Mouse (Mus musculus): ENCODE measurements around the gene Rhbdl3. TPM values are rescaled to one million over a fixed set of nuclear protein-coding genes. Genes with fewer than 3 reads are reported as not detected.
A peak's percentile ranks its signal among the peaks of the same experiment; 100 is the strongest.

Gene Rhbdl3
- total and polyA plus RNA-seq, 2 experiments from 2014 or later, result 2.8 to 6.7 TPM

DNA sequence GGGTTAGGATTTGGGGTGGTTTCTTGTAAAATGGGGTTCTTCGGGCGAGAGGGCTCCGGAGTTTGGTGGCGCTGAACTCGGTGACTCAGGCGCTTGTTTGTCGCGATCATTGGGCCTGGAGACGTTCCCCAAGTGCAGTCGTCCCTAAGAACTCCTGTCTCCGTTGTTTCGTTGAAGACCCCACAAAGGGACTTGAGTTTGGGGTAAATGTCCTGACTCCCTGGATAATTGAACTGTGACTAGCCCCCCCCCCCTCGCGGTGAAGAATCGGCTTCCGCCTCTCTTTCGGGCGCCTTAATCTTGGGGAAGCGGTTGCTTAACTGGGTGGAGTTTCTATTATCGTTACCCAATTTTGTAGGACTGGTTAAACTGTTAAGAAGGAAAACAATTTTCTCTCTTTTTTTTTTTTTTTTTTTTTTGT, 82.9 kb downstream of the Rhbdl3 start:
- peak overlapping the region; percentile 32 for H3K4me2 ChIP-seq (ENCODE audit: low read depth)
- H3K9ac ChIP-seq, result peak overlapping the region; percentile 99
- peak overlapping the region; percentile 100 for H3K4me3 ChIP-seq (ENCODE audit: low read depth, low read length)

DNA sequence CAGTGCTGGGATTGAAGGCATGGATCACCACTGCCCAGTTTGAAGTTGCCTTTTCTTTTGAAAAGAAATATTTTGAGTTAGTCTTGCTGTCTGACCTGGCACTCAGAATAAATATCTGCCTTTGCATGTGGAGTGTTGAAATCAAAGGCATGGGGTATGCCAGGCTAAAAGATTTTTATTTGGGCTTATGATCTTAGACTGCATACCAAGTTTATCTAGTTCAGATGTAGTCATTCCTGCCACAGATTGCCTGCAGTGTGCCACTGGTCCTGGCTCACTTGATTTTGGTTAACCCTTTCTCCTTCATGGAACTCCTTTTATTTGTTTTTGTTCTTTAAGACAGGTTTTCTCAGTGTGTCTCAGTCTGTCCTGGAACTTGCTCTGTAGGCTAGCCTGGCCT, 83.7 kb downstream of the Rhbdl3 start:
- Histone ChIP-seq H3K9ac (peak overlapping the region; percentile 99), H3K27ac (ENCODE audit: low read depth, low read length) (no peak overlapping the region), H3K4me1 (ENCODE audit: insufficient read depth) (peaks cover 25% of the 10 kb centered on the region), H3K4me3 (ENCODE audit: low read depth, low read length) (peak overlapping the region; percentile 100), H3K4me2 (ENCODE audit: low read depth) (peak overlapping the region; percentile 67), H3K27me3 (ENCODE audit: insufficient read depth, low read length) (no peaks in the 10 kb centered on the region), H3K36me3 (ENCODE audit: insufficient read depth) (peaks cover 19% of the 10 kb centered on the region), H3K9me3 (ENCODE audit: low read length) (no peaks in the 10 kb centered on the region)
- DNase-seq (no peak), ATAC-seq (no peak)
- no peak for TF ChIP-seq CTCF (IDR thresholded peaks at IDR 0.05; ENCODE audit: low read depth)

More for the DNA sequence above, 82.9 kb downstream of the Rhbdl3 start:
- no peak for DNase-seq
- ATAC-seq, result no peak; the same call in 1 of the 2 replicates
- no peaks in the 10 kb centered on the region for H3K27me3 ChIP-seq (ENCODE audit: insufficient read depth, low read length)
- H3K9me3 ChIP-seq (ENCODE audit: low read length), result no peaks in the 10 kb centered on the region
- H3K27ac ChIP-seq (ENCODE audit: low read depth, low read length), result peak overlapping the region; percentile 98
- 0% methylated on average over 20 of the region's 20 CpGs for WGBS
- H3K36me3 ChIP-seq (ENCODE audit: insufficient read depth), result peaks cover 13% of the 10 kb centered on the region
- peaks cover 25% of the 10 kb centered on the region for H3K4me1 ChIP-seq (ENCODE audit: insufficient read depth)
- no peak for TF ChIP-seq CTCF (IDR thresholded peaks at IDR 0.05; ENCODE audit: low read depth)

DNA sequence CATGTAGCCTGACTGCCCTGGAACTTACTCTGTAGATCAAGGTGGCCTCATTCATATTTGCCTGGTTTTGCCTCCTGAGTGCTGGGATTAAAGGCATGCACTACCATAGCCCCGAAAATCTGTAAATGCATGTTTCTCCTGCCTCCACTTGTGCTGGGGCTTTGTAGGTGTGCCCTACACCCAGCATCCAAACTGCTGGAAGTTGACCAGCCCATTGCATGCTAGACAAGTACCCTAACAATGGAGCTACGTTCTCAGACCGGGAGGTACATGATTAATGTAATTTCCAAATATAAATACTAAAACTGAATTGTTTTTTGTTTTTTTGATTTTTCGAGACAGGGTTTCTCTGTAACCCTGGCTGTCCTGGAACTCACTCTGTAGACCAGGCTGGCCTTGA, 84.3 kb downstream of the Rhbdl3 start:
- H3K9ac ChIP-seq, result peak overlapping the region; percentile 99
- DNase-seq, result no peak
- TF ChIP-seq CTCF (IDR thresholded peaks at IDR 0.05; ENCODE audit: low read depth), result no peak
- no peaks in the 10 kb centered on the region for H3K9me3 ChIP-seq (ENCODE audit: low read length)
- H3K27ac ChIP-seq (ENCODE audit: low read depth, low read length), result no peak overlapping the region
- H3K4me2 ChIP-seq (ENCODE audit: low read depth), result peak overlapping the region; percentile 67
- no peaks in the 10 kb centered on the region for H3K27me3 ChIP-seq (ENCODE audit: insufficient read depth, low read length)
- H3K4me1 ChIP-seq (ENCODE audit: insufficient read depth), result peaks cover 25% of the 10 kb centered on the region
- WGBS, result 36% methylated on average over 4 of the region's 4 CpGs
- no peak for ATAC-seq
- H3K36me3 ChIP-seq (ENCODE audit: insufficient read depth), result peaks cover 19% of the 10 kb centered on the region
- peak overlapping the region; percentile 100 for H3K4me3 ChIP-seq (ENCODE audit: low read depth, low read length)

DNA sequence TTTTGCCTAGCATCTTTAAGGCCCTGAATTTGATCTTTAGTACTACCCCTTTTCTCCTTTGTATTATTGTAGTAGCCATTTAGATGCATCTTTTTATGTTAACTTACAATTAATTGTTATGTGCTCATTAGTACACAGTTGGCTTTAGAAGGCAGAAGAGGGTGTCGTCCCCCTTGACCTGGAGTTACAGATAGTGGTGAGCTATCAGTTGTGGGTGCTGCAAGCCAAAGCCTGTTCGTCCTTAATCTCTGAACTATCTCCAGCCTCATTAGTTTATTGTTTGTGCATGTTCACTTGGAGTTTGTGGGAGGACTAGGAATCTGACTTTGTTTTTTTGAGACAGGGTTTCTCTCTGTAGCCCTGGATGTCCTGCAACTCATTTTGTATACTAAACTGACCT, 86.1 kb downstream of the Rhbdl3 start:
- DNase-seq, result no peak
- Histone ChIP-seq H3K4me2 (ENCODE audit: low read depth) (peak overlapping the region; percentile 67), H3K27me3 (ENCODE audit: insufficient read depth, low read length) (no peaks in the 10 kb centered on the region), H3K36me3 (ENCODE audit: insufficient read depth) (peaks cover 26% of the 10 kb centered on the region), H3K9me3 (ENCODE audit: low read length) (no peaks in the 10 kb centered on the region), H3K9ac (no peak overlapping the region), H3K4me1 (ENCODE audit: insufficient read depth) (peaks cover 25% of the 10 kb centered on the region), H3K4me3 (ENCODE audit: low read depth, low read length) (0 out of 2 replicates have a peak overlapping the region, but pooled peaks have one; percentile 100), H3K27ac (ENCODE audit: low read depth, low read length) (no peak overlapping the region)
- 61% methylated on average over 2 of the region's 2 CpGs for WGBS
- ATAC-seq, result no peak
- TF ChIP-seq CTCF (IDR thresholded peaks at IDR 0.05; ENCODE audit: low read depth), result no peak

DNA sequence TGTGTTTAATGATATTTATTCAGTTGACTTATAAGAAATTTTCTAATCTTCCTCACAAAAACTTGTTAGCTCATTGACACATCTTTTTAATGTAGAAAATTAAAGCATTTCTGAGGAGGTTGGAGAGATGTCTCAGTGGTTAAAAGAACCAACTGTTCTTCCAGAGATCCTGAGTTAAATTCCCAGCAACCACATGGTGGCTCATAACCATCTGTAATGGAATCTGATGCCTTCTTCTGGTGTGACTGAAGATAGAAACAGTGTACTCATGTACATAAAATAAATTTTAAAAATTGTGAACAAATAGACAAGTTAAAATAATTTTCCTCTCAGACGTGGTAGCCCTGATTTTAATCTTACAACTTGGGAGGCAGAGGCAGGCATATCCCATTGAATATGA, 89.2 kb downstream of the Rhbdl3 start:
- H3K27ac ChIP-seq (ENCODE audit: low read depth, low read length), result no peak overlapping the region
- no peak overlapping the region for H3K4me3 ChIP-seq (ENCODE audit: low read depth, low read length)
- ATAC-seq (no peak), DNase-seq (no peak)
- peaks cover 44% of the 10 kb centered on the region for H3K36me3 ChIP-seq (ENCODE audit: insufficient read depth)
- TF ChIP-seq CTCF (IDR thresholded peaks at IDR 0.05; ENCODE audit: low read depth), result no peak
- H3K4me1 ChIP-seq (ENCODE audit: insufficient read depth), result peaks cover 22% of the 10 kb centered on the region
- no peaks in the 10 kb centered on the region for H3K9me3 ChIP-seq (ENCODE audit: low read length)
- no peaks in the 10 kb centered on the region for H3K27me3 ChIP-seq (ENCODE audit: insufficient read depth, low read length)
- H3K9ac ChIP-seq, result no peak overlapping the region
- no peak overlapping the region for H3K4me2 ChIP-seq (ENCODE audit: low read depth)
- WGBS, result 64% methylated on average over 1 of the region's 1 CpGs

DNA sequence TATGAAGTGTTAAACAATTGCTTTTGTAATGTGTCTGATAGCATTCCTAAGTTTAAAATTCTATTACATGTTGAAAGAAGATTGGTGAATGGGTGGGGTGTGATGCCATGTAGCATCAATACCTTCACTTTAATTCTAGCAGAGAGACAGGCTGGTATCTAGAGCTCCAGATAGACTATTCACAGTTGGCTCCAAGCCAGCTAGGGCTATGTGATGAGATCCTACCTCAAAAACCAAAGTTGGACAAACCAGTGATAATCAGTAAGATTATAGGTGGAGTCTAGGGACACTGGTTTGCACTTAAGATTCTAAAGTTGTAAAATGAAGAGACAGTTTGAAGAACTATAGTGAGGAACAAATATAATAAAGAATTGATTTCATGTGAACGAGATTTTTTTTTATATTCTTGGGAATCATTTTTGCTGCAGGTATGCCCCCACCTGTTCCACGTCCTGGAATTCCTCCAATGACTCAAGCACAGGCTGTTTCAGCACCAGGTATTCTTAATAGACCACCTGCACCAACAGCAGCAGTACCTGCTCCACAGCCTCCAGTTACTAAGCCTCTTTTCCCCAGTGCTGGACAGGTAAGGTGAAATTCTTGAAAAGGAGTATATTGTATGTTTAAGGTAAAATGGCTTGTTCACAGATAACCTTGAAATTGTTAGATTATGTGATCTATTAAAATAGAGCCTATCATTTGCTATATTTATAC, 90.9 kb downstream of the Rhbdl3 start:
- DNase-seq (no peak), ATAC-seq (no peak)
- H3K4me3 ChIP-seq (ENCODE audit: low read depth, low read length), result no peak overlapping the region
- H3K9me3 ChIP-seq (ENCODE audit: low read length), result no peaks in the 10 kb centered on the region
- 92% methylated on average over 2 of the region's 2 CpGs for WGBS
- H3K9ac ChIP-seq, result no peak overlapping the region
- peaks cover 5% of the 10 kb centered on the region; the same call in 1 of the 2 replicates for H3K4me1 ChIP-seq (ENCODE audit: insufficient read depth)
- no peak overlapping the region for H3K4me2 ChIP-seq (ENCODE audit: low read depth)
- no peak for TF ChIP-seq CTCF (IDR thresholded peaks at IDR 0.05; ENCODE audit: low read depth)
- H3K27me3 ChIP-seq (ENCODE audit: insufficient read depth, low read length), result no peaks in the 10 kb centered on the region
- H3K36me3 ChIP-seq (ENCODE audit: insufficient read depth), result peaks cover 60% of the 10 kb centered on the region
- H3K27ac ChIP-seq (ENCODE audit: low read depth, low read length), result no peak overlapping the region

DNA sequence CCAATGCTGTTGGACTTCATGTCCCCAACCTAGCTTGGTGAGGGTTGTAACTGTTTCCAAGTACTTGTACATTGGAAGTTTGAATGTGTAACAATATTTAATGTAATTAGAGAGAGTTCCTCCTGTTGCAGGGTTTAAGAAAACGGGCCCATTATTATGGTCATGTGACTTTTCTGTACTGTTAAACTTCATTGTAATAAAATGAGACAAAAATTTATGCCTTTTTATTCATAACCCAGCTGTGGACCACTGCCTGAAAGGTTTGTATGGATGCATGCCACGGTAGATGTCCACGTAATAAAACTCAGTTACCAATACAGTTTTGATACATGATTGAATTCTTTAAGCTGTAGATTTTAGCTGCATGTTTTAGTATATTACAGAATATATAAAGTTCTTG, 95.2 kb downstream of the Rhbdl3 start:
- no peaks in the 10 kb centered on the region for H3K27me3 ChIP-seq (ENCODE audit: insufficient read depth, low read length)
- H3K4me3 ChIP-seq (ENCODE audit: low read depth, low read length), result no peak overlapping the region
- TF ChIP-seq CTCF (IDR thresholded peaks at IDR 0.05; ENCODE audit: low read depth), result no peak
- no peak overlapping the region for H3K4me2 ChIP-seq (ENCODE audit: low read depth)
- peaks cover 63% of the 10 kb centered on the region for H3K36me3 ChIP-seq (ENCODE audit: insufficient read depth)
- H3K27ac ChIP-seq (ENCODE audit: low read depth, low read length), result no peak overlapping the region
- ATAC-seq (no peak), DNase-seq (no peak)
- H3K9ac ChIP-seq, result no peak overlapping the region
- no peaks in the 10 kb centered on the region for H3K4me1 ChIP-seq (ENCODE audit: insufficient read depth)
- no peaks in the 10 kb centered on the region for H3K9me3 ChIP-seq (ENCODE audit: low read length)
- WGBS, result 95% methylated on average over 3 of the region's 3 CpGs
